Mouse (Mus musculus) brain, embryonic 18.5 days (tissue): ENCODE results near the gene Adamts6.
A peak's percentile ranks its signal among the peaks of the same experiment; 100 is the strongest.

ENCODE experiments used
- DNase-seq: peaks from one replicate; pipeline ENCODE4 v3.0.0-alpha.2; 2012; ENCODE audit warnings: low read depth, low spot score

The Adamts6 gene

GRCm38 (mm10) chr13:104516766-104517364 is 229.2 kb downstream of the Adamts6 start:
- no peak for DNase-seq

- DNase-seq: no peak
These were observed 230.1 kb downstream of the Adamts6 start for GRCm38 (mm10) chr13:104517638-104518311.

GRCm38 (mm10) chr13:104518312-104519005 is 230.8 kb downstream of the Adamts6 start:
- DNase-seq: peak; percentile 88

GRCm38 (mm10) chr13:104519006-104519695 is 231.5 kb downstream of the Adamts6 start:
- peak; percentile 47 for DNase-seq

GRCm38 (mm10) chr13:104519981-104520380 is 232.3 kb downstream of the Adamts6 start:
- no peak for DNase-seq

- DNase-seq: no peak
These were observed 232.8 kb downstream of the Adamts6 start for GRCm38 (mm10) chr13:104520461-104520860.

- no peak for DNase-seq
These were observed 233.9 kb downstream of the Adamts6 start for GRCm38 (mm10) chr13:104521532-104521931.

GRCm38 (mm10) chr13:104525656-104526055 is 238.0 kb downstream of the Adamts6 start:
- no peak for DNase-seq

GRCm38 (mm10) chr13:104529238-104529637 is 241.6 kb downstream of the Adamts6 start:
- no peak for DNase-seq

- DNase-seq: no peak
These were observed 244.2 kb downstream of the Adamts6 start for GRCm38 (mm10) chr13:104531841-104532240.

GRCm38 (mm10) chr13:104532723-104533122 is 245.1 kb downstream of the Adamts6 start:
- no peak for DNase-seq

- DNase-seq: no peak
These were observed 246.3 kb downstream of the Adamts6 start for GRCm38 (mm10) chr13:104533806-104534495.

GRCm38 (mm10) chr13:104540861-104541398 is 253.3 kb downstream of the Adamts6 start:
- DNase-seq: no peak

GRCm38 (mm10) chr13:104542123-104542758 is 254.6 kb downstream of the Adamts6 start:
- no peak for DNase-seq

GRCm38 (mm10) chr13:104542759-104543141 is 255.1 kb downstream of the Adamts6 start:
- no peak for DNase-seq
